Mouse (Mus musculus) naive thymus-derived CD4-positive, alpha-beta T cell, adult 2 months (primary cell): Measurements from ENCODE around the gene Ddx10.

Experiments used
- DNase-seq: peaks from one replicate; pipeline ENCODE4 v3.0.0-alpha.2; 2011; ENCODE audit warnings: low read depth

The Ddx10 gene

GRCm38 (mm10) chr9:53247953-53248397, at the start of gene Ddx10:
Gene Ddx10 (minus strand): TSS chr9:53248053.
- peak; percentile 99 for DNase-seq

GRCm38 (mm10) chr9:53292833-53293232, 45.0 kb upstream of the Ddx10 start:
- no peak for DNase-seq

- no peak for DNase-seq
Measured at GRCm38 (mm10) chr9:53290006-53290405, 42.2 kb upstream of the Ddx10 start.

- DNase-seq: no peak
Measured at GRCm38 (mm10) chr9:53286793-53287192, 38.9 kb upstream of the Ddx10 start.

- no peak for DNase-seq
Measured at GRCm38 (mm10) chr9:53278997-53279396, 31.1 kb upstream of the Ddx10 start.

GRCm38 (mm10) chr9:53276381-53276780, 28.5 kb upstream of the Ddx10 start:
- no peak for DNase-seq

- DNase-seq: no peak
Measured at GRCm38 (mm10) chr9:53272714-53273113, 24.9 kb upstream of the Ddx10 start.

- DNase-seq: no peak
Measured at GRCm38 (mm10) chr9:53272207-53272606, 24.4 kb upstream of the Ddx10 start.

GRCm38 (mm10) chr9:53271281-53272022, 23.6 kb upstream of the Ddx10 start:
- peak; percentile 74 for DNase-seq

- DNase-seq: no peak
Measured at GRCm38 (mm10) chr9:53269466-53269755, 21.6 kb upstream of the Ddx10 start.

- DNase-seq: peak; percentile 28
Measured at GRCm38 (mm10) chr9:53268731-53269465, 21.0 kb upstream of the Ddx10 start.

- no peak for DNase-seq
Measured at GRCm38 (mm10) chr9:53268036-53268435, 20.2 kb upstream of the Ddx10 start.

GRCm38 (mm10) chr9:53265589-53265988, 17.7 kb upstream of the Ddx10 start:
- no peak for DNase-seq

GRCm38 (mm10) chr9:53264387-53264786, 16.5 kb upstream of the Ddx10 start:
- DNase-seq: no peak

GRCm38 (mm10) chr9:53258199-53258598, 10.3 kb upstream of the Ddx10 start:
- no peak for DNase-seq

GRCm38 (mm10) chr9:53257772-53258171, 9.9 kb upstream of the Ddx10 start:
- DNase-seq: no peak

GRCm38 (mm10) chr9:53256690-53257305, 8.9 kb upstream of the Ddx10 start:
- no peak for DNase-seq

- peak; percentile 90 for DNase-seq
Measured at GRCm38 (mm10) chr9:53254368-53254767, 6.5 kb upstream of the Ddx10 start.

GRCm38 (mm10) chr9:53247516-53247915, 337 bp downstream of the Ddx10 start:
- DNase-seq: peak; percentile 53

GRCm38 (mm10) chr9:53218181-53218580, 29.7 kb downstream of the Ddx10 start:
- DNase-seq: peak; percentile 10

- DNase-seq: no peak
Measured at GRCm38 (mm10) chr9:53208283-53208682, 39.6 kb downstream of the Ddx10 start.

- DNase-seq: no peak
Measured at GRCm38 (mm10) chr9:53174590-53174989, 73.3 kb downstream of the Ddx10 start.

- DNase-seq: no peak
Measured at GRCm38 (mm10) chr9:53173258-53173657, 74.6 kb downstream of the Ddx10 start.
